Mouse (Mus musculus) liver, embryonic 12.5 days (tissue): Measurements from ENCODE around the gene Uqcc3. TPM values are rescaled to one million over a fixed set of nuclear protein-coding genes. Genes with fewer than 3 reads are reported as not detected.

Experiments
- ATAC-seq: fragments of 200-750 bp; cut with Nextera tagmentation; 2 replicates; pipeline ENCODE4 v1.8.0; 2017; ENCODE audit warnings: moderate number of reproducible peaks, mild to moderate bottlenecking, moderate library complexity
- H3K27ac ChIP-seq: fragments of 300-500 bp; sonication (generic); 2 replicates; pipeline ENCODE4 v1.5.1; 2016; ENCODE audit warnings: mild to moderate bottlenecking
- H3K27me3 ChIP-seq: fragments of 300-500 bp; sonication (generic); replicated peaks from 2 replicates; pipeline ENCODE4 v1.6.1; 2016; ENCODE audit warnings: mild to moderate bottlenecking, moderate library complexity
- H3K36me3 ChIP-seq: fragments of 300-500 bp; sonication (generic); 2 replicates; pipeline ENCODE4 v1.6.1; 2016; ENCODE audit warnings: mild to moderate bottlenecking, moderate library complexity
- H3K4me1 ChIP-seq: fragments of 300-500 bp; sonication (generic); 2 replicates; pipeline ENCODE4 v1.6.1; 2016
- H3K4me2 ChIP-seq: fragments of 300-500 bp; sonication (generic); 2 replicates; pipeline ENCODE4 v1.6.1; 2016; ENCODE audit warnings: mild to moderate bottlenecking, moderate library complexity
- H3K4me3 ChIP-seq: fragments of 300-500 bp; sonication (generic); 2 replicates; pipeline ENCODE4 v1.5.1; 2016; ENCODE audit warnings: mild to moderate bottlenecking, moderate library complexity
- H3K9ac ChIP-seq: fragments of 300-500 bp; sonication (generic); 2 replicates; pipeline ENCODE4 v1.6.1; 2016; ENCODE audit warnings: mild to moderate bottlenecking, moderate library complexity
- H3K9me3 ChIP-seq: fragments of 300-500 bp; sonication (generic); replicated peaks from 2 replicates; pipeline ENCODE4 v1.6.1; 2016; ENCODE audit warnings: mild to moderate bottlenecking, moderate library complexity
- WGBS: fragments of 180-500 bp; shearing (Covaris S2); methylation state at CpG from one replicate; pipeline ENCODE4 v1.1.7; 2016; ENCODE audit not compliant: insufficient replicate concordance; 5-methylcytosine and 5-hydroxymethylcytosine counted together
- polyA plus RNA-seq: library from polyadenylated mRNA; unstranded; fragments of >200 nt; fragmentation: Nextera tagmentation; extraction: Ambion mirVana; gene quantifications from 2 replicates; pipeline ENCODE4 v1.2.1, GENCODE M21; 2016

Gene Uqcc3
- polyA plus RNA-seq: 40.6 and 43.4 TPM in 2 replicates

- Histone ChIP-seq H3K4me3 (peak within 1 kb of the TSS; percentile 85), H3K9me3 (no peaks in the 10 kb centered on the region), H3K4me2 (peak within 1 kb of the TSS; percentile 86), H3K36me3 (peaks cover 32% of the 10 kb centered on the region), H3K9ac (peak within 1 kb of the TSS; percentile 86), H3K27me3 (no peaks in the 10 kb centered on the region), H3K4me1 (peaks cover 21% of the 10 kb centered on the region), H3K27ac (peak within 1 kb of the TSS; percentile 75)
- WGBS: under 1% methylated on average over 42 of the region's 42 CpGs
- peak; percentile 94 for ATAC-seq
Measured at GRCm38 (mm10) chr19:8880311-8881033, at the start of gene Uqcc3. Uqcc3 (minus strand) TSS chr19:8880923.

GRCm38 (mm10) chr19:8930117-8930516 is 49.4 kb upstream of the Uqcc3 start:
- Histone ChIP-seq H3K4me3 (peak overlapping the region; percentile 81), H3K4me2 (peak overlapping the region; percentile 96), H3K9ac (peak overlapping the region; percentile 83), H3K9me3 (no peaks in the 10 kb centered on the region), H3K27me3 (no peaks in the 10 kb centered on the region), H3K36me3 (peaks cover 61% of the 10 kb centered on the region), H3K27ac (peak overlapping the region; percentile 92), H3K4me1 (peaks cover 50% of the 10 kb centered on the region)
- WGBS: 8% methylated on average over 11 of the region's 11 CpGs
- ATAC-seq: no peak

- Histone ChIP-seq H3K4me1 (peaks cover 50% of the 10 kb centered on the region), H3K27me3 (no peaks in the 10 kb centered on the region), H3K9me3 (no peaks in the 10 kb centered on the region), H3K36me3 (peaks cover 58% of the 10 kb centered on the region), H3K27ac (peak within 1 kb of the TSS; percentile 92), H3K4me2 (peak within 1 kb of the TSS; percentile 96), H3K4me3 (peak within 1 kb of the TSS; percentile 81), H3K9ac (peak within 1 kb of the TSS; percentile 83)
- WGBS: 4% methylated on average over 57 of the region's 74 CpGs
- peak; percentile 77 for ATAC-seq
Measured at GRCm38 (mm10) chr19:8929224-8930088, 48.7 kb upstream of the Uqcc3 start, which contains the start of the genes Rom1 and Eml3. Rom1 (minus strand) TSS chr19:8929356. Eml3 (plus strand) TSS chr19:8929552.

GRCm38 (mm10) chr19:8928689-8929223 is 48.0 kb upstream of the Uqcc3 start:
- H3K9me3 ChIP-seq: no peaks in the 10 kb centered on the region
- peak overlapping the region; percentile 83 for H3K9ac ChIP-seq
- H3K27me3 ChIP-seq: no peaks in the 10 kb centered on the region
- H3K27ac ChIP-seq: peak overlapping the region; percentile 92
- H3K4me1 ChIP-seq: peaks cover 55% of the 10 kb centered on the region
- H3K4me3 ChIP-seq: peak overlapping the region; percentile 81
- peak overlapping the region; percentile 96 for H3K4me2 ChIP-seq
- peak; percentile 14; the same call in 1 of the 2 replicates for ATAC-seq
- H3K36me3 ChIP-seq: peaks cover 56% of the 10 kb centered on the region
- 36% methylated on average over 16 of the region's 16 CpGs for WGBS

- peak; percentile 48 for ATAC-seq
- peak overlapping the region; percentile 92 for H3K27ac ChIP-seq
- H3K9ac ChIP-seq: peak overlapping the region; percentile 83; the same call in 1 of the 2 replicates
- WGBS: 33% methylated on average over 12 of the region's 12 CpGs
- H3K4me1 ChIP-seq: peaks cover 62% of the 10 kb centered on the region
- peak overlapping the region; percentile 81 for H3K4me3 ChIP-seq
- peaks cover 55% of the 10 kb centered on the region for H3K36me3 ChIP-seq
- no peaks in the 10 kb centered on the region for H3K9me3 ChIP-seq
- no peaks in the 10 kb centered on the region for H3K27me3 ChIP-seq
- peak overlapping the region; percentile 96 for H3K4me2 ChIP-seq
Measured at GRCm38 (mm10) chr19:8927891-8928525, 47.3 kb upstream of the Uqcc3 start.

GRCm38 (mm10) chr19:8926766-8927165 is 46.0 kb upstream of the Uqcc3 start:
- WGBS: 63% methylated on average over 2 of the region's 2 CpGs
- Histone ChIP-seq H3K27ac (peak overlapping the region; percentile 92; the same call in 1 of the 2 replicates), H3K4me2 (no peak overlapping the region)

GRCm38 (mm10) chr19:8921741-8922140 is 41.0 kb upstream of the Uqcc3 start:
- no peaks in the 10 kb centered on the region for H3K27me3 ChIP-seq
- H3K9me3 ChIP-seq: no peaks in the 10 kb centered on the region
- H3K9ac ChIP-seq: peak overlapping the region; percentile 90
- WGBS: 72% methylated on average over 9 of the region's 9 CpGs
- no peak for ATAC-seq
- peak overlapping the region; percentile 87 for H3K4me3 ChIP-seq
- peaks cover 47% of the 10 kb centered on the region for H3K36me3 ChIP-seq
- peak overlapping the region; percentile 95; the same call in 1 of the 2 replicates for H3K27ac ChIP-seq
- peak overlapping the region; percentile 87 for H3K4me2 ChIP-seq
- peaks cover 58% of the 10 kb centered on the region for H3K4me1 ChIP-seq

More at GRCm38 (mm10) chr19:8926766-8927165, 46.0 kb upstream of the Uqcc3 start:
- Histone ChIP-seq H3K36me3 (peaks cover 61% of the 10 kb centered on the region), H3K9me3 (no peaks in the 10 kb centered on the region), H3K4me1 (peaks cover 75% of the 10 kb centered on the region), H3K9ac (peak overlapping the region; percentile 40; the same call in 1 of the 2 replicates), H3K27me3 (no peaks in the 10 kb centered on the region), H3K4me3 (no peak overlapping the region)
- ATAC-seq: no peak

GRCm38 (mm10) chr19:8920836-8921291 is 40.1 kb upstream of the Uqcc3 start:
- ATAC-seq: no peak
- no peaks in the 10 kb centered on the region for H3K9me3 ChIP-seq
- H3K4me2 ChIP-seq: peak overlapping the region; percentile 87
- peak overlapping the region; percentile 90 for H3K9ac ChIP-seq
- peaks cover 49% of the 10 kb centered on the region for H3K4me1 ChIP-seq
- H3K36me3 ChIP-seq: peaks cover 47% of the 10 kb centered on the region
- H3K4me3 ChIP-seq: peak overlapping the region; percentile 87
- WGBS: 2% methylated on average over 6 of the region's 6 CpGs
- peak overlapping the region; percentile 95 for H3K27ac ChIP-seq
- no peaks in the 10 kb centered on the region for H3K27me3 ChIP-seq

- peaks cover 48% of the 10 kb centered on the region for H3K4me1 ChIP-seq
- peak within 1 kb of the TSS; percentile 90 for H3K9ac ChIP-seq
- H3K36me3 ChIP-seq: peaks cover 47% of the 10 kb centered on the region
- H3K27me3 ChIP-seq: no peaks in the 10 kb centered on the region
- H3K9me3 ChIP-seq: no peaks in the 10 kb centered on the region
- 2% methylated on average over 49 of the region's 50 CpGs for WGBS
- peak within 1 kb of the TSS; percentile 87 for H3K4me3 ChIP-seq
- ATAC-seq: peak; percentile 95
- peak within 1 kb of the TSS; percentile 87 for H3K4me2 ChIP-seq
- H3K27ac ChIP-seq: peak within 1 kb of the TSS; percentile 95
Measured at GRCm38 (mm10) chr19:8920073-8920736, 39.5 kb upstream of the Uqcc3 start, which contains the start of gene B3gat3. B3gat3 (plus strand) TSS chr19:8920374.

GRCm38 (mm10) chr19:8919684-8920072 is 39.0 kb upstream of the Uqcc3 start:
- peak overlapping the region; percentile 87 for H3K4me3 ChIP-seq
- H3K4me1 ChIP-seq: peaks cover 48% of the 10 kb centered on the region
- peak overlapping the region; percentile 87 for H3K4me2 ChIP-seq
- peak overlapping the region; percentile 95 for H3K27ac ChIP-seq
- ATAC-seq: no peak
- 64% methylated on average over 6 of the region's 6 CpGs for WGBS
- H3K9ac ChIP-seq: peak overlapping the region; percentile 90
- no peaks in the 10 kb centered on the region for H3K27me3 ChIP-seq
- H3K36me3 ChIP-seq: peaks cover 50% of the 10 kb centered on the region
- no peaks in the 10 kb centered on the region for H3K9me3 ChIP-seq
